Mouse (Mus musculus) liver, adult (tissue): ENCODE measurements around the gene Abhd17a.
"Not testable (repeated sequence)": the region's sequence is repeated elsewhere in the genome, so short reads cannot be mapped to it uniquely, and the experiment has no call there.

Source experiments
- GATA4 ChIP-seq: IDR thresholded peaks from 2 replicates; pipeline ENCODE4 v1.6.1; 2014; ENCODE audit warnings: mild to moderate bottlenecking, low read length; ENCODE audit not compliant: insufficient replicate concordance

Gene Abhd17a

GRCm38 (mm10) chr10:80613821-80614220 is 23.7 kb upstream of the Abhd17a start:
- no peak for TF ChIP-seq GATA4

GRCm38 (mm10) chr10:80611905-80612304 is 21.8 kb upstream of the Abhd17a start:
- TF ChIP-seq GATA4: no peak

GRCm38 (mm10) chr10:80611024-80611423 is 20.9 kb upstream of the Abhd17a start:
- TF ChIP-seq GATA4: no peak

DNA sequence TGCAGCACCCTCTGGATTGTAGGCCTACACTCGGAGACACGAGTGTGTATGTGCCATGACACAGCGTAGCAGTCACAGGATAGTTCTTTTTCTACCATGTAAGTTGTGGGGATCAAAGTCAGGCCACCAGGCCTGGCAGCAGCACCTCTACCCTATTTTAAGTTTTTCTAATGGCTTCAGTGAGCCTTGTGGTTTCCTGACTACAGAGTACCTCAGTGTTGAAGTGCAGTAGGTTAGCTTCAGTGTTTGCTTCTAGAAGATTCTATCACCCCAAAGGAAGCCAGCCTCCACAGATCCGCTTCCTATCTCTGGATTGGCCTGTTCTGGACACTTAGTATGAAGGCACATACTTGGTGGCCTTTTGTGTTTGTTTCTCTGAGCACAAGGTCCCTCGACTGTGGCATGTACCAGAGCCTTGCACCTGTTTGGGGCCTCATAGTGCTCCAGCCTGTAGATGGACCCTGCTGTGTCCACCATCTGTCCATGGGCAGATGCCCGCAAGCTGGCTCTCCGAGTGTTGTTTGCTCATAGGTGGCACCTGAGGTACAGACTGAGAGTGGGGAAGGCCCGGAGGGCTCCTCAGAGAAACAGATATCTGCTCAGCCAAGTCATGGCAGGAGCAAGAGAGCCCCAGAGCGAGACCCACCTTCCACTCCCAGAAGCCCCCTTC is 20.1 kb upstream of the Abhd17a start:
- no peak for TF ChIP-seq GATA4

DNA sequence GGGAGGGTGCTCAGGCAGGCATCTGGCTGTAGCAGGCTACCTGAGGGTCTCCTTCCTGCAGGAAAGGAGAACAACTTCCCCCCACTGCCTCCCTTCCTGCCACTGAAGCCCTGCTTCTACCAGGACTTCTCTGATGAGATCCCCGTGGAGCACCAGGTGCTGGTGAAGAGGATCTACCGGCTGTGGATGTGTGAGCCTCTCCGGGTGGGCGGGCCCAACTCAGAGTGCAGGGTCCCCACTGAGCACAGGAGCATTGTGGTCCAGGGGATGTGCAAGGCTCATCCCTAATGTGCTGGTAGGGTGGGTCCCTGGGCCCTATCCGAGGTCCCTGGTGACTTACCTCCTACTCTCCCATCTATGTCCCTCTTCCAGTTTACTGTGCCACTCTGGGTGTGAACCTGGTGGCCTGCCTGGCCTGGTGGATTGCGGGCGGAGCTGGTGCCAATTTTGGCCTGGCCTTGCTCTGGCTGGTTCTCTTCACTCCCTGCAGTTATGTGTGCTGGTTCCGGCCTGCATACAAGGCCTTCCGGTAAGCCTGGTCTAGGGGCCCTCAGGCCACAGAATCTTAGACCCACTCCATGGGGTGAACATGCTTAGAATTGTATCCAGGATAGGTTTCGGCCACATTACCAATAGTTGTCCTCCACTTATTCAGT is 19.3 kb upstream of the Abhd17a start:
- TF ChIP-seq GATA4: no peak

GRCm38 (mm10) chr10:80608435-80608834 is 18.3 kb upstream of the Abhd17a start:
- TF ChIP-seq GATA4: no peak

DNA sequence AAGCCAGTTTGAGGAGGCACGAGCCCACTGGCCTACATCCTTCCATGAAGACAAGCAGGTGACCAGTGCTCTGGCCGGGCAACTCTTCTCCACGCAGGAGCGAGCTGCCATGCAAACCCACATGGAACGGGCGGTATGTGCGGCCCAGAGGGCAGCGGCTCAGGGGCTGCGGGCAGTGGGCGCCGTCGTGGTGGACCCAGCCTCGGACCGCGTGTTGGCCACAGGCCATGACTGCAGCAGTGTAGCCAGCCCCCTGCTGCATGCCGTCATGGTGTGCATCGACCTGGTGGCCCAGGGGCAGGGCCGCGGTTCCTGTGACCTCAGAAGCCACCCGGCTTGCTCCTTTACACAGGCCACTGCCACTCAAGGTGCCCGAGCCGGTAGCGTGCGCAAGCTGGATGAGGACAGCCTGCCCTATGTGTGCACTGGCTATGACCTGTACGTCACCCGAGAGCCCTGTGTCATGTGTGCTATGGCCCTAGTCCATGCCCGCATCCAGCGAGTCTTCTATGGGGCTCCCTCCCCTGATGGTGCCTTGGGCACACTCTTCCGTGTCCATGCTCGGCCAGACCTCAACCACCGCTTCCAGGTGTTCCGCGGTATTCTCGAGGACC is 16.7 kb upstream of the Abhd17a start:
- no peak for TF ChIP-seq GATA4

DNA sequence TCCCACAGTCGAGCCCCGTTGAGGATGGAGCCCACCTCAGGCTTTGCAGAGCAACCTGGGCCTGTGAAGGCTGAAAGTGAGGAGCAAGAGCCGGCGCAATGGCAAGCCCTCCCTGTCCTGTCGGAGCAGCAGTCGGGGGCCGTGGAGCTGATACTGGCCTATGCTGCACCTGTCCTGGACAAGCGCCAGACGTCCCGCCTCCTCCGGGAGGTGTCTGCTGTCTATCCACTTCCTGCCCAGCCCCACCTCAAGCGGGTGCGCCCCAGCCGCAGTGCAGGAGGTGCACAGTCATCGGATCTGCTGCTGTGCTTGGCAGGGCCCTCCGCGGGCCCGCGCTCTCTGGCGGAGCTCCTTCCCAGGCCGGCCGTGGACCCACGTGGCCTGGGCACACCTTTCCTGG is 16.2 kb upstream of the Abhd17a start:
- TF ChIP-seq GATA4: no peak

DNA sequence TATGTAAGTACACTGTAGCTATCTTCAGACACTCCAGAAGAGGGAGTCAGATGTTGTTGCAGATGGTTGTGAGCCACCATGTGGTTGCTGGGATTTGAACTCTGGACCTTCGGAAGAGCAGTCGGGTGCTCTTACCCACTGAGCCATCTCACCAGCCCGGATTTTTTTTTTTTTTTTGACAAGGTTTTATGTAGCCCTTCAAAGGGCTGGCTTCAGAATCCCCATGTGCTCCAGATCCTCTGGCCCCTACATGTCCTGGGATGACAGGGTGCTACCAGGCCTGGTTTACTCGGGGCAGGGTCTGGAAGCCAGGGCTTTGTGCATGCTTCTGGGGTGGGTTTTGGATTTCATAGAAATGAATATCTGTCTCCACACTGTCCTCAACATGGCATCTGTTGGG is 15.6 kb upstream of the Abhd17a start, which contains the start of gene Gm49322:
Gm49322 (plus strand) TSS at position 301 of the 400 bp plus-strand sequence.
- TF ChIP-seq GATA4: not testable (repeated sequence)

DNA sequence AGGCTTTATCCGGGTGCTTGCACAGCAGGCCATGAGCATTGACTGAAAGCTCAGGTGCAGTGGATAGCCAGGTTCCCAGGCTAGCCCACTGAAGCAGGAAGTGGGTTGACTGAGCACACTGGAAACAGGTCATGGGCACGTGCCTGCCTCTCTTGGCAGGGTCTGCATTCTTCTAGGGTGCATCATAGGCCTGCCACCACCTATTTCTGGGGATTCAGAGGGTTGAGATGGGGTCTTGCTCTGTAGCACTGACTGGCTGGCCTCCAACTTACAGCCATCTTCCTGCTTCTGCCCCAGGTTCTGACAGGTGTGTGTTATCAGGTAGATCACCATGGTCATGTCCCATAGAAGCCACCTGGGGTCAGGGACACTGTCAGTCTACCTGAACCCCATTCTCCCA is 14.8 kb upstream of the Abhd17a start:
- no peak for TF ChIP-seq GATA4

GRCm38 (mm10) chr10:80604001-80604509 is 13.9 kb upstream of the Abhd17a start:
- TF ChIP-seq GATA4: no peak

DNA sequence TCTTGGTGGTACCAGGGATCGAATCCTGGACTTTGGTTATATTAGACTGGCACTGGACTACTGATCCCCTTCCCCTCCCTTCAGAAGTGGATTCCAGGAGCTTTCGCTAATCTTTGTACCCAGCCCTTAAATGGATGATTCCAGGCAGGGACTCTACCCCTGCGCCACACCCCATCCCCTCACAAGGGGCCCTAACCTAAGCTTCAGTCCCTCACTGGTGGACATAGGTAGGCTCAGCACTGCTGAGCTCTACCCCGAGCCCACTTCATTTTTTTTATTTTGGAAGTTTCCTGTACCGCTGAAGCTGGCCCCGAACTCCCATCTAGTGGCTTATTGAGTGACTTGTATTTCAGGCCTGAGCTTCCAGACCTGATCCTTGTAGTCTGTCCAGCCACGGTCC is 13.2 kb upstream of the Abhd17a start:
- no peak for TF ChIP-seq GATA4

- TF ChIP-seq GATA4: peak; percentile 60; the same call in 1 of the 2 replicates
Measured at GRCm38 (mm10) chr10:80602698-80603325, 12.7 kb upstream of the Abhd17a start, which contains the start of the genes Scamp4 and Adat3. TSS of gene Scamp4 (plus strand) at chr10:80602872. TSS of gene Adat3 (plus strand) at chr10:80602880.

DNA sequence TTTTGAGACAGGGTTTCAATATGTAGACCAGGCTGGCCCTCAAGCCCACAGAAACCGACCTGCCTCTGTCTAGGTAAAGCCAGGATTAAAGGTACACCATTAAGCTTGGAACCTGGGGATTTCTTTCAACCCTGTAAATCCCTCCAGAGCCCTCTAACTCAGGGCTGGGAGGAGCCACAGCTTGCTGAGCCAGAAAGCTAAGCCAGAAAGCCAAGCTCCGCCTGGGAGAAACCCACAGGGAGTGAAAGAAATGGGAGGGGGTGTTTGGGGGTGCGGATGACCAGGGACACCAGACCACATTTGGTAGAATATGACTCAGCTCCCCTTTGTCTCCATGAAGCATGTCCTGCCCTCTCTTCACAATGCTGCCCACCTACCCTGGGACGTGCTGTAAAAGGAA is 6.2 kb upstream of the Abhd17a start:
- no peak for TF ChIP-seq GATA4

DNA sequence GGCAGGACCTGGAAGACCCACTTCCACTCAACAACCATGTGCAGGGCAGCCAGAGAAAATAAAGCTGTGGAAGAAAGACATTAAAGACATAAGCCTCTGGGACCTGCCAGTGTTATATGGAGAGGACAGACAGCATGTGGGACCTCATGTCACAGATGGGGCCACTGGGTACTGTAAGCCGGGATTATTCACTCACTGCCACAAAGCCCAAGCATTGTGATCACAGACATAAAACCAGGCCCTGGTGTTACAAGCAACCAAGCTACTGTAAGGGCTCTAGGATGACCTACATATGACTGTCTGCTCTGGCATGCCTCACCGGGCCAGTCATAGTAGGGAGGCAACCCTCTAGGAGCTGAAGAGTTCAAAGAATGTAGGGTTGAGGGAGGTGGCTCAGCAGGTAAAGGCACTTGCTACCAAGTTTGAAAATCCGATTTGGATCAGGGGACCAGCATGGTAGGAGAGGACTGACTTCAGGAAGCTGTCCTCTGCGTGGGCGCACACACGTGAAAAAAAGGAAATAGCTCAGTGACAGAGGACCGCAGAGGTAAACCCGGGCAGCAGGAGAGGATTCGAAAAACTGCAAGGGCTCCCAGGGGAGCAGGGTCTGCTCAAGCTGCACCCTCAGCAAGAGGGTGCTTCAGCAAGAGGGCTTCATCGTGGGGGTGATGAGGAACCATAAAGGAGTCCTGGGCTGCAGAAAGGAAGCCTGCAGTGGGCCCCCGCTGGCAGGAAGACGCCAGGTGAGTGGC is 838 bp downstream of the Abhd17a start:
- no peak for TF ChIP-seq GATA4

GRCm38 (mm10) chr10:80587305-80587657 is 2.9 kb downstream of the Abhd17a start:
- no peak for TF ChIP-seq GATA4
